Mouse (Mus musculus): ENCODE measurements around the gene Pogk. TPM values are rescaled to one million over a fixed set of nuclear protein-coding genes. Genes with fewer than 3 reads are reported as not detected.
A peak's percentile ranks its signal among the peaks of the same experiment; 100 is the strongest.

The Pogk gene
- polyA plus RNA-seq, 1 experiment from 2014 or later: 31.0 TPM

DNA sequence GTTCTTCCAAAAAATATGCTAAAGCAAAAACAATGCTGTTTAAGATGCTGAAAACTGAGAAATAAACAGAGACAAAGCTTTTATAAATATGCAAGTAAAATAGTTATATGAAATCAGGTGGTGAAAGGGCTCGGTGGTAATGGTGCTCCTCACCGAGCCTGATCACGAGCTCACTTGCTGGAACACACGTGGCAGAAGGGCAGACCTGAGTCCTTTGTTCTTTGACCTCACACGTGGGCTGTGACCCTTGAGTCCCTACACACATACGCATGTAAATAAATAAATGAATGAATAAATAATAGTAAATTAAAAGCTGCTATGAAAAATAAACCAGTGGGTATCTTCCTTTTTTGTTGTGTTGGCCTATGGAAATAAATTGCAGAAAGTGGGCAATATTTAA, 32.5 kb downstream of the Pogk start:
- Histone ChIP-seq H3K27ac (no peak overlapping the region), H3K9me3 (peaks cover 5% of the 10 kb centered on the region; the same call in 1 of the 2 replicates), H3K27me3 (ENCODE audit: poor library complexity, severe bottlenecking) (no peaks in the 10 kb centered on the region; the same call in 1 of the 2 replicates), H3K36me3 (replicated peaks) (peaks cover 8% of the 10 kb centered on the region), H3K4me1 (peaks cover 24% of the 10 kb centered on the region), H3K4me3 (no peak overlapping the region)
- 83% methylated on average over 6 of the region's 6 CpGs for WGBS
- DNase-seq (ENCODE audit: extremely low spot score, low spot score): no peak

GRCm38 (mm10) chr1:166363122-166363521, 46.5 kb downstream of the Pogk start:
- no peaks in the 10 kb centered on the region for H3K9me3 ChIP-seq
- no peaks in the 10 kb centered on the region for H3K27me3 ChIP-seq (ENCODE audit: poor library complexity, severe bottlenecking)
- no peaks in the 10 kb centered on the region for H3K4me1 ChIP-seq
- no peaks in the 10 kb centered on the region for H3K36me3 ChIP-seq (replicated peaks)
- H3K27ac ChIP-seq: no peak overlapping the region
- no peak for DNase-seq (ENCODE audit: extremely low spot score, low spot score)
- no peak overlapping the region for H3K4me3 ChIP-seq

DNA sequence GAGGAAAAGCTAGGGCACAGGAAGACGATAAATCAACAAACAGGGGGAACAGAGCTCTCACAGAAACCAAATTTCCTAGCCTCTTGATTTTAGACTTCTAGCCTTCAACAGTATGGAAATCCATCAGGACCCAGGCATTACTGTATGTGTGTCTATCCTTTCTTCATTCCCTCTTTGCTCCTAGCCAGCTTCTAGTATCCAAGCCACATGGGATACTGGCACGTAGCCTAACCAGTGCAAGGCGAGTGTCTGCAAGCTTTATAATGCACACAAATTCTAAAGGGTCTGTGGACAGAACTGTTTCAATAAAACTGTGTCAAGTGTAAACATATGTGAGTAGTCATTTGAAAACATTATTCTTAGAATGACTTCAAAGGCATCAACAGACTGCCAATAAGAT, 47.0 kb downstream of the Pogk start:
- H3K27me3 ChIP-seq (ENCODE audit: poor library complexity, severe bottlenecking): no peaks in the 10 kb centered on the region
- H3K4me3 ChIP-seq: no peak overlapping the region
- no peak overlapping the region for H3K27ac ChIP-seq
- 84% methylated on average over 3 of the region's 3 CpGs for WGBS
- no peaks in the 10 kb centered on the region for H3K9me3 ChIP-seq
- H3K4me1 ChIP-seq: no peaks in the 10 kb centered on the region
- DNase-seq (ENCODE audit: extremely low spot score, low spot score): no peak
- no peaks in the 10 kb centered on the region for H3K36me3 ChIP-seq (replicated peaks)

DNA sequence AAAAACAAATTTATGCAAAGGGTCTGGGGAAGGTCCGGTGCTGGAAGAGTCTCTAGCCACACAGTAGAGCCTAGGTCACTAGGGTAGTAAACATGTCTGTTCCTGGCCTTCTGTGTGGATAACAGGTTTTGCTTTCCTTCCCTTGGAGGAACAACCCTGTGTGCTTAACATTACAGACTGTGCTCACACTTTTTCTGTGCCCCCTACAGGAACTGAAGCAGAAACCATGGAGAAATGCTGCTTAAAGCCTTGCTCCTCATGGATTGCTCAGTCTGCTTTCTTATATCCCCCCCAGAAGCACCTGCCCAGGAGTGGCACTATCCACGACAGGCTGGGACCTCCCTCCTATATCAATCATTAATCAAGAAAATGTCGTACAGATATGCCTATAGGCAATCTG, 47.8 kb downstream of the Pogk start:
- no peak overlapping the region for H3K4me3 ChIP-seq

DNA sequence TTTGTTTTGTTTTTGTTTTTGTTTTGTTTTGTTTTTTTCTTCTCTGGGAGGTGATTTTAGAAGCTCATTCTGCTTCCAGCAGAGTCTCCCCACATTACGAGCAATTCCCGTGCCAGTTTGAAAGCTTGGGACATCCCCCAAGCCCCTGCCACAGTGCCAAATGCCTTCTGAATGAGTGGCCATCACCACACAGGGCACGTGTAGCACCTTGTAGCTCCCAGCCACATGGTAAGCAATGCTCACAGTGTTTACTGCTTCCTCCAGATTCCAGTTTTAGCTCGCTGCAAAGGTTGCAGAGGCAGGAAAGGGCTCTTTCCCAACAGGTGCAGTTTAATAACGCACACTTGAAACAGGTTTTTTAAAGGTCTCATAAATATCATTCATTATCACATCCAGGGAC, 48.8 kb downstream of the Pogk start:
- H3K4me3 ChIP-seq: no peak overlapping the region
- no peak for DNase-seq (ENCODE audit: extremely low spot score, low spot score)

More for the DNA sequence above, 47.8 kb downstream of the Pogk start:
- no peaks in the 10 kb centered on the region for H3K27me3 ChIP-seq (ENCODE audit: poor library complexity, severe bottlenecking)
- WGBS: 77% methylated on average over 3 of the region's 3 CpGs
- no peak for DNase-seq (ENCODE audit: extremely low spot score, low spot score)
- no peaks in the 10 kb centered on the region for H3K9me3 ChIP-seq
- no peaks in the 10 kb centered on the region for H3K4me1 ChIP-seq
- no peak overlapping the region for H3K27ac ChIP-seq
- no peaks in the 10 kb centered on the region for H3K36me3 ChIP-seq (replicated peaks)

GRCm38 (mm10) chr1:166360157-166360855, 49.4 kb downstream of the Pogk start:
- no peaks in the 10 kb centered on the region for H3K4me1 ChIP-seq
- no peak overlapping the region for H3K4me3 ChIP-seq
- DNase-seq (ENCODE audit: extremely low spot score, low spot score): peak; percentile 88
- H3K9me3 ChIP-seq: no peaks in the 10 kb centered on the region
- 31% methylated on average over 14 of the region's 14 CpGs for WGBS
- no peaks in the 10 kb centered on the region for H3K27me3 ChIP-seq (ENCODE audit: poor library complexity, severe bottlenecking)
- no peaks in the 10 kb centered on the region for H3K36me3 ChIP-seq (replicated peaks)
- no peak overlapping the region for H3K27ac ChIP-seq

More for the DNA sequence above, 48.8 kb downstream of the Pogk start:
- WGBS: 85% methylated on average over 5 of the region's 5 CpGs
- no peaks in the 10 kb centered on the region for H3K4me1 ChIP-seq
- no peaks in the 10 kb centered on the region for H3K9me3 ChIP-seq
- no peaks in the 10 kb centered on the region for H3K36me3 ChIP-seq (replicated peaks)
- no peak overlapping the region for H3K27ac ChIP-seq
- H3K27me3 ChIP-seq (ENCODE audit: poor library complexity, severe bottlenecking): no peaks in the 10 kb centered on the region

DNA sequence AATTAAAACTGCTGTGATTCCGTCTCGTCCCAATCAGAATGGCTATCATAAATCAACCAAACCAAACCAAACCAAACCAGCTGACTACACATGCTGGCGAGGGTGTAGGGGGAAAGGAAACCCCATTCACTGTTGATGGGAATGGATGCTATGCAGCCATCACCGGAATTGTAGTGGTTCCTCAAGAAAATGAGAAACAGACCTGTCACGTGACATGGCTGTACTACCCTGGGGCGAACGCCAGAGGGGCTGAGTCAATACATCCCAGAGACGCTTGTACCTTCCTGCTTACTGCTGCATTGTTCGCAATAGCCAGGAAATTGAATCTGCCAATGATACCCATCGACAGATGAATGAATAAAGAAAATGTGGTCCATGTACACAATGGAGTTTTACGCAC, 59.9 kb downstream of the Pogk start:
- H3K4me3 ChIP-seq: no peak overlapping the region
- H3K27me3 ChIP-seq (ENCODE audit: poor library complexity, severe bottlenecking): no peaks in the 10 kb centered on the region
- DNase-seq (ENCODE audit: extremely low spot score, low spot score): no peak
- no peaks in the 10 kb centered on the region for H3K36me3 ChIP-seq (replicated peaks)
- H3K4me1 ChIP-seq: peaks cover under 1% of the 10 kb centered on the region
- H3K9me3 ChIP-seq: no peaks in the 10 kb centered on the region
- WGBS: 83% methylated on average over 11 of the region's 11 CpGs
- no peak overlapping the region for H3K27ac ChIP-seq

- no peaks in the 10 kb centered on the region for H3K36me3 ChIP-seq (replicated peaks)
- no peak overlapping the region for H3K27ac ChIP-seq
- H3K4me1 ChIP-seq: peaks cover 5% of the 10 kb centered on the region
- no peak overlapping the region for H3K4me3 ChIP-seq
- WGBS: 78% methylated on average over 3 of the region's 3 CpGs
- H3K27me3 ChIP-seq (ENCODE audit: poor library complexity, severe bottlenecking): no peaks in the 10 kb centered on the region
- H3K9me3 ChIP-seq: no peaks in the 10 kb centered on the region
- no peak for DNase-seq (ENCODE audit: extremely low spot score, low spot score)
Measured at GRCm38 (mm10) chr1:166349341-166349740, 60.3 kb downstream of the Pogk start.

DNA sequence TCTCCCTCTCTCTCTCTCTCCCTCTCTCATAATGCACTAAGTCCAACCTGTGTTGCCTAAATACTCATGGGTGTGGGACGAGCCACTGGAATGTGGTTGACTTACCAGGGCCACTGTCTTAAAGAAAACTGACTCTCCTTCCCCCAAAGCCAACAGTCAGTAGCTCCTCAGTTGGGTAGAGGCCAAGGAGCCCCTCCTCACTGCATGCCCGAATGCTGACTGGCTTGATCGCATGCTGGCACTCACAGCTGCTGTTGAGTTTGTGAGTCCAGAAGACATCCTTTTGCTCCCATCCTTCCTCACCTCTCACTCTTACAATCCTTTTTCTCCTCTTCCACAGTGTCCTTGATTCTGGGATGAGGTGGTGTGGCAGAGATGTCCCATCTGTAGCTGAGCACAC, 62.8 kb downstream of the Pogk start:
- Histone ChIP-seq H3K4me1 (peaks cover 16% of the 10 kb centered on the region), H3K36me3 (replicated peaks) (no peaks in the 10 kb centered on the region), H3K27me3 (ENCODE audit: poor library complexity, severe bottlenecking) (no peaks in the 10 kb centered on the region), H3K4me3 (no peak overlapping the region), H3K27ac (no peak overlapping the region), H3K9me3 (no peaks in the 10 kb centered on the region)
- 90% methylated on average over 3 of the region's 3 CpGs for WGBS
- no peak for DNase-seq (ENCODE audit: extremely low spot score, low spot score)

GRCm38 (mm10) chr1:166345602-166346001, 64.1 kb downstream of the Pogk start:
- 95% methylated on average over 6 of the region's 6 CpGs for WGBS
- H3K27ac ChIP-seq: no peak overlapping the region
- DNase-seq (ENCODE audit: extremely low spot score, low spot score): no peak
- no peak overlapping the region for H3K4me3 ChIP-seq
- H3K9me3 ChIP-seq: no peaks in the 10 kb centered on the region
- H3K36me3 ChIP-seq (replicated peaks): no peaks in the 10 kb centered on the region
- no peaks in the 10 kb centered on the region for H3K27me3 ChIP-seq (ENCODE audit: poor library complexity, severe bottlenecking)
- peaks cover 16% of the 10 kb centered on the region for H3K4me1 ChIP-seq

DNA sequence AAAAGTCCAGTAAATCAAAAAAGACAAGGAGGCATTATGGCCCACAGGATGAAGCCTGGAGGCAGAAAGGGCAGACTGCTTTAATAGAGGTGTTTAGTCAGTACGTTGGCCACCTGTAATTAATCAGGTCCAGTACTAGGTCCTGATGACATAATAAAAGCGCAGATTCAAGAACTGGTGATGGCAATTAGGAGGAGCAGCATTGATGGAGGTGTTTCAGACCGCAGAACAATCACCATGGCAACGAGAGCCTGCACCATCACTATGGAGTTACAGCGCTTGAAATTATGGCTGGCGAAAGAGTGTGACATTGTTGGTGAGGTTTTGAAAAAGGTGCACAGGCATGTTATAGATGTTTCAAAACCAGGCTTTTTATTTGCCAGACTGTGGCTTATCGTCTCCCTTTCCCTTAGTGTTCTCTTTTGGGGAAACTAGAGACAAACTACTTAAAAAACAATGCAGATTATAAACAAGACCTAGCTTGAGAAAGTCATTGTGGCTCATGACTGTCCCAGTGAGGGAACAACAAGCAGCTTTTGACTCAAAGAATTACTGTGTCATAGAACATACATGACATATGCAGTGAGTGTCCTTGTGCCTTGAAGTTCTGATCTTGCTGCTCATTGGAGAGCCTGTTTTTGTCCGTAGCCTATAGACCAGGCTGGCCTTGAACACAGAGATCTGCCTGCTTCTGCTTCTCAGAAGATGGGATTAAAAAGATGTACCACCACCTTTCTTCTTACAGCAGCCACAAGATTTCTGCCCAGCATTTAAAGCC, 65.2 kb downstream of the Pogk start:
- WGBS: 76% methylated on average over 8 of the region's 8 CpGs
- DNase-seq (ENCODE audit: extremely low spot score, low spot score): no peak

DNA sequence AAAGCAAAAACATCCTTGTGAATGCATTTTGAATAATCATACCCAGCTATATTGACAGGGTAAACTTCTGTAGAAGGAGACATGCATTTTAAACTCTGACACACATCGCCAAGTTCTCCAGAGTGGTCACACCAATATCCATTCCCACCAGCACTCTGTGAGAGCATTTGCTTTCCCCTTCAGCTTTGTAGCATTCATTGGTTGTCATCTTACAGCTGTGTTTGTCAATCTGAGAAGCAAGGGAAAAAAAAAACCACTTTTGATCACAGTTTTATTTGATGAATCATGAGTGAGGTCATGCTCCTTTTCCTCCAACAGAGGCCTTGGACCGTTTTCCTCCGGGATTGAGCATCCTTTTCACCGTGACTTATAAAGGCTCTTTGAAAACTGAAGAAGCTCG, 66.1 kb downstream of the Pogk start:
- peaks cover 16% of the 10 kb centered on the region for H3K4me1 ChIP-seq
- 80% methylated on average over 5 of the region's 5 CpGs for WGBS
- H3K27ac ChIP-seq: no peak overlapping the region
- H3K9me3 ChIP-seq: no peaks in the 10 kb centered on the region
- H3K4me3 ChIP-seq: no peak overlapping the region
- H3K27me3 ChIP-seq (ENCODE audit: poor library complexity, severe bottlenecking): no peaks in the 10 kb centered on the region
- no peaks in the 10 kb centered on the region for H3K36me3 ChIP-seq (replicated peaks)
- DNase-seq (ENCODE audit: extremely low spot score, low spot score): no peak

More for the DNA sequence above, 65.2 kb downstream of the Pogk start:
- Histone ChIP-seq H3K4me1 (peaks cover 16% of the 10 kb centered on the region), H3K27ac (no peak overlapping the region), H3K9me3 (no peaks in the 10 kb centered on the region), H3K27me3 (ENCODE audit: poor library complexity, severe bottlenecking) (no peaks in the 10 kb centered on the region), H3K36me3 (replicated peaks) (no peaks in the 10 kb centered on the region), H3K4me3 (no peak overlapping the region)

DNA sequence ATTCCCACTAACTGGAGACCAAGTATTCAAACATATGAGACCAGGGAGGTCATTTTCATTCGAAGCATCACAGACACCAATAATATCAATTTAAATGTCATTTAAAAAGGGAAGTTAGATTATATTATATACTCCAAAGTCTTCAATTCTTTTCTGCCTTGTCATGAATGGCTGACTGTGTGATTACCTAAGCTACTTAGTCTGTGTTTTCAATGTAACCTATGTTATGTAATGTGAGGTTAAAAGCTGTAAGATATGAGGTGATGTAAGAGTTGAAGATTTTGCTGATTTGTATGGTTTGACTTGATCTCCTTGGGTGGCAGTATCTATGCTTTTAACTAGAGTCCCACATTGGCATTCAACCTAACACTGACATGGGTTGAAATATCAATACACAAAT, 67.1 kb downstream of the Pogk start:
- 84% methylated on average over 1 of the region's 1 CpGs for WGBS
- peaks cover 16% of the 10 kb centered on the region for H3K4me1 ChIP-seq
- no peak overlapping the region for H3K4me3 ChIP-seq
- no peaks in the 10 kb centered on the region for H3K9me3 ChIP-seq
- H3K36me3 ChIP-seq (replicated peaks): no peaks in the 10 kb centered on the region
- H3K27me3 ChIP-seq (ENCODE audit: poor library complexity, severe bottlenecking): no peaks in the 10 kb centered on the region
- no peak for DNase-seq (ENCODE audit: extremely low spot score, low spot score)
- no peak overlapping the region for H3K27ac ChIP-seq
